Mouse (Mus musculus): ENCODE measurements at regions not wholly inside any gene's neighbourhood (a gene's known extent, or its start where the extent isn't known, plus 50 kb on each side); places are given as distances from the start of the nearest gene placed in this dataset.
"Not testable (repeated sequence)": the region's sequence is repeated elsewhere in the genome, so short reads cannot be mapped to it uniquely, and the experiment has no call there.

GRCm38 (mm10) chr8:60745877-60746276, 113.2 kb downstream of the Mfap3l start:
- H3K9ac ChIP-seq (ENCODE audit: low read depth, poor library complexity, severe bottlenecking), result no peak overlapping the region
- no peak for TF ChIP-seq CTCF (IDR thresholded peaks at IDR 0.05; ENCODE audit: low read depth, low read length)
- no peak for TF ChIP-seq EP300 (IDR thresholded peaks at IDR 0.05; ENCODE audit: insufficient read depth, low read depth, low read length)
- no peak for TF ChIP-seq POLR2A (IDR thresholded peaks at IDR 0.05; ENCODE audit: insufficient read depth, low read length)

GRCm38 (mm10) chr8:60746486-60746885, 113.9 kb downstream of the Mfap3l start:
- peaks cover 9% of the 10 kb centered on the region; the same call in 1 of the 2 replicates for H3K9me3 ChIP-seq (replicated peaks; ENCODE audit: control insufficient read depth, insufficient read depth, low read length, poor library complexity, severe bottlenecking)
- TF ChIP-seq CTCF (IDR thresholded peaks at IDR 0.05; ENCODE audit: low read depth, low read length) (no peak), EP300 (IDR thresholded peaks at IDR 0.05; ENCODE audit: insufficient read depth, low read depth, low read length) (no peak), POLR2A (IDR thresholded peaks at IDR 0.05; ENCODE audit: insufficient read depth, low read length) (no peak)
- no peaks in the 10 kb centered on the region for H3K4me1 ChIP-seq (ENCODE audit: control insufficient read depth, insufficient read depth, low read length)
- no peak overlapping the region for H3K27ac ChIP-seq (ENCODE audit: insufficient read depth, low read length)
- no peak overlapping the region for H3K4me3 ChIP-seq (ENCODE audit: low read depth, low read length)
- H3K9ac ChIP-seq (ENCODE audit: low read depth, poor library complexity, severe bottlenecking), result no peak overlapping the region
- no peaks in the 10 kb centered on the region for H3K36me3 ChIP-seq (ENCODE audit: control insufficient read depth, insufficient read depth, low read length, poor library complexity, severe bottlenecking)
- H3K27me3 ChIP-seq (ENCODE audit: control insufficient read depth, insufficient read depth, low read length, poor library complexity, severe bottlenecking), result no peaks in the 10 kb centered on the region; the same call in 1 of the 2 replicates

More at GRCm38 (mm10) chr8:60745877-60746276, 113.2 kb downstream of the Mfap3l start:
- Histone ChIP-seq H3K27me3 (ENCODE audit: control insufficient read depth, insufficient read depth, low read length, poor library complexity, severe bottlenecking) (no peaks in the 10 kb centered on the region; the same call in 1 of the 2 replicates), H3K36me3 (ENCODE audit: control insufficient read depth, insufficient read depth, low read length, poor library complexity, severe bottlenecking) (no peaks in the 10 kb centered on the region), H3K4me3 (ENCODE audit: low read depth, low read length) (no peak overlapping the region), H3K4me1 (ENCODE audit: control insufficient read depth, insufficient read depth, low read length) (no peaks in the 10 kb centered on the region), H3K27ac (ENCODE audit: insufficient read depth, low read length) (no peak overlapping the region), H3K9me3 (replicated peaks; ENCODE audit: control insufficient read depth, insufficient read depth, low read length, poor library complexity, severe bottlenecking) (peaks cover 9% of the 10 kb centered on the region; the same call in 1 of the 2 replicates)

GRCm38 (mm10) chr8:60755704-60756415, 123.2 kb downstream of the Mfap3l start:
- no peak overlapping the region for H3K27ac ChIP-seq (ENCODE audit: insufficient read depth, low read length)
- H3K4me3 ChIP-seq (ENCODE audit: low read depth, low read length), result no peak overlapping the region
- no peaks in the 10 kb centered on the region for H3K4me1 ChIP-seq (ENCODE audit: control insufficient read depth, insufficient read depth, low read length)
- no peak for TF ChIP-seq EP300 (IDR thresholded peaks at IDR 0.05; ENCODE audit: insufficient read depth, low read depth, low read length)
- no peak for TF ChIP-seq POLR2A (IDR thresholded peaks at IDR 0.05; ENCODE audit: insufficient read depth, low read length)
- no peak for TF ChIP-seq CTCF (IDR thresholded peaks at IDR 0.05; ENCODE audit: low read depth, low read length)
- H3K9me3 ChIP-seq (replicated peaks; ENCODE audit: control insufficient read depth, insufficient read depth, low read length, poor library complexity, severe bottlenecking), result no peaks in the 10 kb centered on the region
- 0 out of 2 replicates have a peak, but pooled peaks cover 2% of the 10 kb centered on the region for H3K27me3 ChIP-seq (ENCODE audit: control insufficient read depth, insufficient read depth, low read length, poor library complexity, severe bottlenecking)
- no peak overlapping the region for H3K9ac ChIP-seq (ENCODE audit: low read depth, poor library complexity, severe bottlenecking)
- H3K36me3 ChIP-seq (ENCODE audit: control insufficient read depth, insufficient read depth, low read length, poor library complexity, severe bottlenecking), result no peaks in the 10 kb centered on the region

GRCm38 (mm10) chr8:60763959-60764358, 126.3 kb upstream of the Hpf1 start:
- TF ChIP-seq CTCF (IDR thresholded peaks at IDR 0.05; ENCODE audit: low read depth, low read length) (no peak), POLR2A (IDR thresholded peaks at IDR 0.05; ENCODE audit: insufficient read depth, low read length) (no peak), EP300 (IDR thresholded peaks at IDR 0.05; ENCODE audit: insufficient read depth, low read depth, low read length) (no peak)
- H3K9me3 ChIP-seq (replicated peaks; ENCODE audit: control insufficient read depth, insufficient read depth, low read length, poor library complexity, severe bottlenecking), result no peaks in the 10 kb centered on the region; the same call in 1 of the 2 replicates
- no peaks in the 10 kb centered on the region for H3K4me1 ChIP-seq (ENCODE audit: control insufficient read depth, insufficient read depth, low read length)
- no peak overlapping the region for H3K4me3 ChIP-seq (ENCODE audit: low read depth, low read length)
- no peak overlapping the region for H3K9ac ChIP-seq (ENCODE audit: low read depth, poor library complexity, severe bottlenecking)
- H3K27me3 ChIP-seq (ENCODE audit: control insufficient read depth, insufficient read depth, low read length, poor library complexity, severe bottlenecking), result 0 out of 2 replicates have a peak, but pooled peaks cover 1% of the 10 kb centered on the region
- H3K27ac ChIP-seq (ENCODE audit: insufficient read depth, low read length), result no peak overlapping the region
- H3K36me3 ChIP-seq (ENCODE audit: control insufficient read depth, insufficient read depth, low read length, poor library complexity, severe bottlenecking), result no peaks in the 10 kb centered on the region

- no peaks in the 10 kb centered on the region for H3K27me3 ChIP-seq (ENCODE audit: control insufficient read depth, insufficient read depth, low read length, poor library complexity, severe bottlenecking)
- no peaks in the 10 kb centered on the region for H3K4me1 ChIP-seq (ENCODE audit: control insufficient read depth, insufficient read depth, low read length)
- TF ChIP-seq EP300 (IDR thresholded peaks at IDR 0.05; ENCODE audit: insufficient read depth, low read depth, low read length) (0 out of 2 replicates have a peak, but pooled peaks have one; percentile 29), POLR2A (IDR thresholded peaks at IDR 0.05; ENCODE audit: insufficient read depth, low read length) (no peak)
- H3K4me3 ChIP-seq (ENCODE audit: low read depth, low read length), result no peak overlapping the region
- no peaks in the 10 kb centered on the region for H3K9me3 ChIP-seq (replicated peaks; ENCODE audit: control insufficient read depth, insufficient read depth, low read length, poor library complexity, severe bottlenecking)
- no peaks in the 10 kb centered on the region for H3K36me3 ChIP-seq (ENCODE audit: control insufficient read depth, insufficient read depth, low read length, poor library complexity, severe bottlenecking)
- H3K27ac ChIP-seq (ENCODE audit: insufficient read depth, low read length), result peak overlapping the region; percentile 54; the same call in 1 of the 2 replicates
- H3K9ac ChIP-seq (ENCODE audit: low read depth, poor library complexity, severe bottlenecking), result no peak overlapping the region
These were observed 116.9 kb upstream of the Hpf1 start for GRCm38 (mm10) chr8:60773350-60773749.

GRCm38 (mm10) chr8:60776251-60776650, 114.0 kb upstream of the Hpf1 start:
- not testable (repeated sequence) for H3K4me3 ChIP-seq (ENCODE audit: low read depth, low read length); H3K27me3 ChIP-seq (ENCODE audit: control insufficient read depth, insufficient read depth, low read length, poor library complexity, severe bottlenecking); H3K4me1 ChIP-seq (ENCODE audit: control insufficient read depth, insufficient read depth, low read length); H3K9ac ChIP-seq (ENCODE audit: low read depth, poor library complexity, severe bottlenecking); H3K9me3 ChIP-seq (replicated peaks; ENCODE audit: control insufficient read depth, insufficient read depth, low read length, poor library complexity, severe bottlenecking); H3K36me3 ChIP-seq (ENCODE audit: control insufficient read depth, insufficient read depth, low read length, poor library complexity, severe bottlenecking); H3K27ac ChIP-seq (ENCODE audit: insufficient read depth, low read length)
